Mouse (Mus musculus): ENCODE measurements around the gene Carmil1.

GRCm38 (mm10) chr13:23990451-23990850 is 290.1 kb downstream of the Carmil1 start:
- TF ChIP-seq CTCF (IDR thresholded peaks at IDR 0.05; ENCODE audit: borderline replicate concordance, insufficient read depth, low read length), result no peak
- TF ChIP-seq POLR2A (IDR thresholded peaks at IDR 0.05; ENCODE audit: low read depth, low read length), result no peak
